Comparison of ENCODE assay signal across 21 mouse cellular contexts in the genomic region with DNA sequence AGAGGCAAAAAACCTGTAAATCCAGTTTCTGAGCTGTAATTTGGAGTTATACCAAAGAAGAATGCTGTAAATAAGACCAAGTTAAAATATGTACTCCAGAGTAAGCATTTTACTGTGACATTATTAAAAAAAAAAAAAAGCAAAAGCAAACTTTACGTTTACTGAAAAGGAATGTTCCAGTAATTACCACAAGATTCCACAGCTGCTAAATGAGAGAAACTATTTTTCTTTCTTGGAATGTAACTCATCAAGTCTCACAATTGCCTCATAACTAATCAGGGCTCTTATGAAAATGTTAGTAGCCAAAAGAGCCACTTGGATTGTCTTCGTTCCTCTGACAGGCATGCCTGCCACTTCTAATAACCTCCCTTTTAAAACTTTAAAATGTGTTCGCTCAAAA.
"Had no signal": no experiment of that assay in that cellular context is flagged by ENCODE, and none has a peak within 500 bp of the region (broad histone marks: within the 10 kb centered on the region; RNA-seq: fewer than 3 reads in every experiment).

No protein-coding gene starts in this region.

- H3K4me3 ChIP-seq: heart, adult 2 months; heart, embryonic 13.5 days; heart, embryonic 15.5 days; hindbrain, embryonic 12.5 days; left cerebral cortex, adult 2 months; limb, embryonic 10.5 days; limb, embryonic 12.5 days; liver, embryonic 13.5 days; liver, embryonic 15.5 days had no signal

- H3K4me1 ChIP-seq: heart, embryonic 15.5 days; hindbrain, embryonic 12.5 days; liver, embryonic 13.5 days; liver, embryonic 15.5 days had no signal

- H3K4me2 ChIP-seq: heart, embryonic 11.5 days; heart, embryonic 15.5 days; hindbrain, embryonic 12.5 days; hindbrain, embryonic 14.5 days; liver, embryonic 11.5 days; liver, embryonic 13.5 days; liver, embryonic 15.5 days had no signal

- ATAC-seq: hindbrain, postnatal 0 days; intestine, embryonic 16.5 days had no signal

- H3K36me3 ChIP-seq: heart, embryonic 13.5 days; heart, embryonic 15.5 days; hindbrain, embryonic 12.5 days; limb, embryonic 10.5 days; limb, embryonic 12.5 days; liver, embryonic 13.5 days; liver, embryonic 15.5 days had no signal

- H3K27ac ChIP-seq: heart, adult 2 months; heart, embryonic 13.5 days; heart, embryonic 15.5 days; hindbrain, embryonic 12.5 days; hindbrain, embryonic 14.5 days; hindbrain, postnatal 0 days; left cerebral cortex, adult 2 months; liver, embryonic 13.5 days; liver, embryonic 15.5 days had no signal

- H3K27me3 ChIP-seq: heart, embryonic 13.5 days; heart, embryonic 15.5 days; hindbrain, embryonic 12.5 days; limb, embryonic 12.5 days; liver, embryonic 13.5 days; liver, embryonic 15.5 days had no signal

- H3K9me3 ChIP-seq: heart, embryonic 13.5 days; heart, embryonic 15.5 days; hindbrain, embryonic 12.5 days; limb, embryonic 10.5 days; limb, embryonic 12.5 days; liver, embryonic 13.5 days; liver, embryonic 15.5 days had no signal

- DNase-seq: gastrocnemius, postnatal 14 days; gastrocnemius, postnatal 36 days; heart, adult 2 months; heart, postnatal 14 days; heart, postnatal 36 days; layer of hippocampus, adult 9-11 months; layer of hippocampus, postnatal 36 days; liver; liver, embryonic 13.5 days had no signal

- H3K9ac ChIP-seq: heart, embryonic 15.5 days; hindbrain, embryonic 12.5 days; limb, embryonic 12.5 days; liver, embryonic 13.5 days; liver, embryonic 15.5 days had no signal
